18 mouse cellular contexts compared by ENCODE assay signal in the genomic region with DNA sequence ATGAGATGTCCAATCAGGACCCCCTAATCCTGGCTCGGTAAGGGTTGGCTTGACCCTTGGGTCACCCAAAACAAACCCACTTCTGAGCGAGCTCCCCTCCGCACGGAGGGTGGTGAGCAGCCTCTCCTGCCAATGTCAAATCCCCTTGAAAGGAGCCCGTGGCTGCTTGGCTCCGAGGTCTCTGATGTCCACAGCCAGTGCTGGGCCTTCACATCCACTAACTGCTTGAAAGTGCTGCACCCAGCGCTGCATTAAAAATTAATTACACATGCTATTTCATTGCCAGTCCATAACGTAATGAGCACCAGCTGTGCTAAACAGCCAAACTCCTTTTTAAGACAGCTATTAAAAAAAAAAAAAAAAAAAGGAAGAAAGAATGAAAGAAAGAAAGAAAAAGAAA. TPM values are rescaled to one million over a fixed set of nuclear protein-coding genes. Genes with fewer than 3 reads are reported as not detected.
A peak's percentile ranks its signal among the peaks of the same experiment; 100 is the strongest.
DNase-seq lines count a peak whose midpoint lies in the region; ATAC-seq and TF ChIP-seq lines count a peak whose summit lies in the region.
"Had no signal": no experiment of that assay in that cellular context is flagged by ENCODE, and none has a peak within 500 bp of the region (broad histone marks: within the 10 kb centered on the region; RNA-seq: fewer than 3 reads in every experiment).

No protein-coding gene starts in this region.

- no peaks in the 10 kb centered on the region for H3K9me3 ChIP-seq in hindbrain, embryonic 15.5 days
- H3K9me3 ChIP-seq in hindbrain, embryonic 11.5 days (ENCODE audit: control insufficient read depth, low read length) = no peaks in the 10 kb centered on the region
- H3K9me3 ChIP-seq in embryonic facial prominence, embryonic 10.5 days = no peaks in the 10 kb centered on the region
- no peaks in the 10 kb centered on the region for H3K9me3 ChIP-seq in embryonic facial prominence, embryonic 14.5 days (ENCODE audit: control insufficient read depth, low read length)
- no peaks in the 10 kb centered on the region for H3K9me3 ChIP-seq in limb, embryonic 14.5 days (ENCODE audit: control insufficient read depth, low read length)
- H3K9me3 ChIP-seq: liver, embryonic 12.5 days; lung, embryonic 15.5 days; neural tube, embryonic 15.5 days had no signal

- H3K9ac ChIP-seq in hindbrain, embryonic 15.5 days = no peak overlapping the region
- no peak overlapping the region for H3K9ac ChIP-seq in hindbrain, embryonic 11.5 days (ENCODE audit: low read depth, low read length)
- no peak overlapping the region for H3K9ac ChIP-seq in embryonic facial prominence, embryonic 14.5 days (ENCODE audit: low read depth, low read length)
- 0 out of 2 replicates have a peak overlapping the region, but pooled peaks have one; percentile 9 for H3K9ac ChIP-seq in limb, embryonic 14.5 days (ENCODE audit: low read depth, low read length, severe bottlenecking)
- H3K9ac ChIP-seq: liver, embryonic 12.5 days; lung, embryonic 15.5 days; neural tube, embryonic 15.5 days had no signal

- H3K27me3 ChIP-seq in hindbrain, embryonic 15.5 days = no peaks in the 10 kb centered on the region
- H3K27me3 ChIP-seq in hindbrain, embryonic 11.5 days (ENCODE audit: control insufficient read depth, insufficient read depth, low read length) = no peaks in the 10 kb centered on the region
- H3K27me3 ChIP-seq in embryonic facial prominence, embryonic 10.5 days (replicated peaks; ENCODE audit: low read depth, poor library complexity, severe bottlenecking) = no peaks in the 10 kb centered on the region
- H3K27me3 ChIP-seq in embryonic facial prominence, embryonic 14.5 days (replicated peaks; ENCODE audit: control insufficient read depth, insufficient read depth, low read length) = no peaks in the 10 kb centered on the region
- H3K27me3 ChIP-seq in limb, embryonic 14.5 days (ENCODE audit: control insufficient read depth, insufficient read depth, low read length) = no peaks in the 10 kb centered on the region
- H3K27me3 ChIP-seq: liver, embryonic 12.5 days; lung, embryonic 15.5 days; neural tube, embryonic 15.5 days had no signal

- no peak for TF ChIP-seq POLR2A in limb, embryonic 14.5 days (IDR thresholded peaks at IDR 0.05; ENCODE audit: borderline replicate concordance, extremely low read depth, insufficient read depth, insufficient read length)

- H3K4me1 ChIP-seq in hindbrain, embryonic 15.5 days (replicated peaks) = peaks cover 48% of the 10 kb centered on the region
- H3K4me1 ChIP-seq in hindbrain, embryonic 11.5 days (replicated peaks; ENCODE audit: control insufficient read depth, insufficient read depth, low read length) = peaks cover 10% of the 10 kb centered on the region
- H3K4me1 ChIP-seq in embryonic facial prominence, embryonic 10.5 days = peaks cover 77% of the 10 kb centered on the region
- H3K4me1 ChIP-seq in embryonic facial prominence, embryonic 14.5 days (ENCODE audit: control insufficient read depth, insufficient read depth, low read length) = peaks cover 53% of the 10 kb centered on the region
- peaks cover 60% of the 10 kb centered on the region for H3K4me1 ChIP-seq in limb, embryonic 14.5 days (ENCODE audit: control insufficient read depth, insufficient read depth, low read length)
- H3K4me1 ChIP-seq: liver, embryonic 12.5 days had no signal

- H3K27ac ChIP-seq in hindbrain, embryonic 15.5 days (replicated peaks) = 0 out of 2 replicates have a peak overlapping the region, but pooled peaks have one; percentile 22
- no peak overlapping the region for H3K27ac ChIP-seq in hindbrain, embryonic 11.5 days (ENCODE audit: low read depth, low read length)
- H3K27ac ChIP-seq in embryonic facial prominence, embryonic 10.5 days (replicated peaks) = no peak overlapping the region
- H3K27ac ChIP-seq in embryonic facial prominence, embryonic 14.5 days (replicated peaks; ENCODE audit: low read depth, low read length) = no peak overlapping the region
- no peak overlapping the region for H3K27ac ChIP-seq in limb, embryonic 14.5 days (replicated peaks; ENCODE audit: low read depth, low read length)
- H3K27ac ChIP-seq: liver, embryonic 12.5 days; lung, embryonic 15.5 days; neural tube, embryonic 15.5 days had no signal

- H3K4me2 ChIP-seq in hindbrain, embryonic 15.5 days = no peak overlapping the region
- H3K4me2 ChIP-seq in hindbrain, embryonic 11.5 days (replicated peaks; ENCODE audit: low read depth, low read length) = no peak overlapping the region
- peak overlapping the region; percentile 21; the same call in 1 of the 2 replicates for H3K4me2 ChIP-seq in embryonic facial prominence, embryonic 14.5 days (ENCODE audit: low read depth, low read length)
- peak overlapping the region; percentile 41; the same call in 1 of the 2 replicates for H3K4me2 ChIP-seq in limb, embryonic 14.5 days (replicated peaks; ENCODE audit: low read depth, low read length, severe bottlenecking)
- H3K4me2 ChIP-seq: liver, embryonic 12.5 days; lung, embryonic 15.5 days had no signal

- H3K4me3 ChIP-seq in hindbrain, embryonic 15.5 days = no peak overlapping the region
- no peak overlapping the region for H3K4me3 ChIP-seq in hindbrain, embryonic 11.5 days (ENCODE audit: low read depth, low read length)
- no peak overlapping the region for H3K4me3 ChIP-seq in embryonic facial prominence, embryonic 10.5 days
- no peak overlapping the region for H3K4me3 ChIP-seq in embryonic facial prominence, embryonic 14.5 days (ENCODE audit: low read depth, low read length)
- no peak overlapping the region for H3K4me3 ChIP-seq in limb, embryonic 14.5 days (replicated peaks; ENCODE audit: low read length)
- H3K4me3 ChIP-seq: liver, embryonic 12.5 days; lung, embryonic 15.5 days; neural tube, embryonic 15.5 days had no signal

- no peak for ATAC-seq in hindbrain, embryonic 15.5 days (ENCODE audit: low FRiP score, low read depth)
- ATAC-seq in hindbrain, embryonic 11.5 days (ENCODE audit: low FRiP score) = no peak
- ATAC-seq in embryonic facial prominence, embryonic 14.5 days (ENCODE audit: low read depth) = no peak
- ATAC-seq in limb, embryonic 14.5 days (ENCODE audit: low FRiP score, low read depth) = 0 out of 2 replicates have a peak, but pooled peaks have one; percentile 16
- ATAC-seq: activated CD4-positive, CD25-positive, alpha-beta regulatory T cell, adult 4 months; liver, embryonic 12.5 days; Patski had no signal

- no peaks in the 10 kb centered on the region for H3K36me3 ChIP-seq in hindbrain, embryonic 15.5 days
- no peaks in the 10 kb centered on the region for H3K36me3 ChIP-seq in hindbrain, embryonic 11.5 days (ENCODE audit: control insufficient read depth, insufficient read depth, low read length)
- peaks cover 28% of the 10 kb centered on the region; the same call in 1 of the 2 replicates for H3K36me3 ChIP-seq in embryonic facial prominence, embryonic 10.5 days (replicated peaks)
- no peaks in the 10 kb centered on the region for H3K36me3 ChIP-seq in embryonic facial prominence, embryonic 14.5 days (ENCODE audit: control insufficient read depth, insufficient read depth, low read length)
- H3K36me3 ChIP-seq in limb, embryonic 14.5 days (ENCODE audit: control insufficient read depth, insufficient read depth, low read length) = no peaks in the 10 kb centered on the region
- H3K36me3 ChIP-seq: liver, embryonic 12.5 days; lung, embryonic 15.5 days; neural tube, embryonic 15.5 days had no signal

- DNase-seq in hindbrain, embryonic 11.5 days (ENCODE audit: low spot score) = no peak
- peak; percentile 37 for DNase-seq in embryonic facial prominence, embryonic 10.5 days (ENCODE audit: low spot score)
- DNase-seq in embryonic facial prominence, embryonic 14.5 days (ENCODE audit: low spot score) = no peak
- no peak for DNase-seq in limb, embryonic 14.5 days (ENCODE audit: low spot score)
- no peak for DNase-seq in heart, postnatal 25 days (ENCODE audit: low spot score)
- DNase-seq in ovary, postnatal 14 days (ENCODE audit: low spot score) = no peak
- DNase-seq: cerebellum, adult 8-10 months; gastrocnemius, postnatal 25 days; heart, postnatal 10 days; kidney, adult 2 months; kidney, postnatal 25 days; thymus, adult 2 months had no signal

- WGBS in hindbrain, embryonic 15.5 days = 40% methylated on average over 8 of the region's 8 CpGs
- 59% methylated on average over 8 of the region's 8 CpGs for WGBS in hindbrain, embryonic 11.5 days
- WGBS in embryonic facial prominence, embryonic 10.5 days = 36% methylated on average over 8 of the region's 8 CpGs
- 33% methylated on average over 8 of the region's 8 CpGs for WGBS in embryonic facial prominence, embryonic 14.5 days
- WGBS in limb, embryonic 14.5 days = 17% methylated on average over 8 of the region's 8 CpGs

- intact Hi-C loops in heart, postnatal 25 days (cut with DNase I) = no loop called here

RNA-seq across cellular contexts. Expression of gene Bcl11b, which starts 43.5 kb away (rescaled TPM):
- 20.5 and 24.4 TPM in 2 replicates for polyA plus RNA-seq in hindbrain, embryonic 15.5 days (2015; fragmentation: Nextera tagmentation; extraction: Ambion mirVana)
- polyA plus RNA-seq in hindbrain, embryonic 11.5 days (2014; fragmentation: Nextera tagmentation; extraction: Ambion mirVana) = 6.8 and 8.4 TPM in 2 replicates
- polyA plus RNA-seq in embryonic facial prominence, embryonic 10.5 days (2016; fragmentation: Nextera tagmentation; extraction: Ambion mirVana) = 7.3 and 10.4 TPM in 2 replicates
- polyA plus RNA-seq in embryonic facial prominence, embryonic 14.5 days (2014; fragmentation: Nextera tagmentation; extraction: Ambion mirVana) = 16.5 and 20.7 TPM in 2 replicates
- 16.0 and 20.1 TPM in 2 replicates for polyA plus RNA-seq in limb, embryonic 14.5 days (2012; rRNA removed)
- 26.4 and 26.7 TPM in 2 replicates for polyA plus RNA-seq in limb, embryonic 14.5 days (2014; fragmentation: Nextera tagmentation; extraction: Ambion mirVana)
- total RNA-seq in heart, postnatal 25 days (2021) = 1 to 10 TPM; 1.1 to 1.6 TPM

Comparison
In these comparisons a context has a peak if more than half of its experiments do, and no peak if none do; other contexts are left out.
1. H3K4me2 ChIP-seq: peak in embryonic facial prominence, embryonic 14.5 days (single experiment) and limb, embryonic 14.5 days (single experiment); none in hindbrain, embryonic 15.5 days (single experiment) and hindbrain, embryonic 11.5 days (single experiment).